Mouse (Mus musculus): ENCODE measurements at regions not wholly inside any gene's neighbourhood (a gene's known extent, or its start where the extent isn't known, plus 50 kb on each side); places are given as distances from the start of the nearest gene placed in this dataset.

DNA sequence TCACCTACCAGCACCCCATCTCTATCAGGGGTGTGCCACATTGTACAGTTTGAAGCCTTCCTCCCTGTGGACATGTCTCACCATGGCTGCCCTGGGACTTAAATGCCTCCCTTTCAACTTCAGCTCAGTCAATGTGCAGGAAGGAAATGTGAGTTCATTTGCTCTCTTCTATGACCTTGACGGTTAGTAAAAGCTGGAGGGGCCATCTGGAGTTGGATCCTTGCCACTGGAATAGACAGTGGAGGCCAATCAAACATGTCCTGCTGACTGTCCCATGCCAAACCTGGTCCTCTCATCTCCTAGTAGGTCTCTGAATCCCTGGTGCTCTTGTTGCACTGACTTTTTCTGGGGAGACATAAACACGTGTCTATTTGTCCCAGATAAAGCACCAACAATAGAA is 220.2 kb downstream of the Abcc12 start:
- no peaks in the 10 kb centered on the region for H3K27me3 ChIP-seq (ENCODE audit: control insufficient read depth, insufficient read depth, low read length)
- H3K36me3 ChIP-seq (replicated peaks; ENCODE audit: control insufficient read depth, insufficient read depth, low read length) = no peaks in the 10 kb centered on the region
- 13% methylated on average over 2 of the region's 2 CpGs for WGBS
- peaks cover 10% of the 10 kb centered on the region for H3K4me1 ChIP-seq (ENCODE audit: control insufficient read depth, insufficient read depth)
- ATAC-seq (ENCODE audit: insufficient read depth, low read depth) (peak; percentile 24; the same call in 1 of the 2 replicates), DNase-seq (ENCODE audit: low spot score) (no peak)
- H3K9ac ChIP-seq (replicated peaks; ENCODE audit: low read depth, low read length) = no peak overlapping the region
- TF ChIP-seq EP300 (IDR thresholded peaks at IDR 0.05; ENCODE audit: low read depth) (no peak), CTCF (IDR thresholded peaks at IDR 0.05; ENCODE audit: low read depth) (no peak)
- H3K4me3 ChIP-seq (ENCODE audit: low read depth, low read length) = no peak overlapping the region
- no peak overlapping the region for H3K27ac ChIP-seq (ENCODE audit: low read depth)
- no peaks in the 10 kb centered on the region for H3K9me3 ChIP-seq (replicated peaks; ENCODE audit: control insufficient read depth, low read length)
- no peak overlapping the region for H3K4me2 ChIP-seq (ENCODE audit: low read depth, low read length)

DNA sequence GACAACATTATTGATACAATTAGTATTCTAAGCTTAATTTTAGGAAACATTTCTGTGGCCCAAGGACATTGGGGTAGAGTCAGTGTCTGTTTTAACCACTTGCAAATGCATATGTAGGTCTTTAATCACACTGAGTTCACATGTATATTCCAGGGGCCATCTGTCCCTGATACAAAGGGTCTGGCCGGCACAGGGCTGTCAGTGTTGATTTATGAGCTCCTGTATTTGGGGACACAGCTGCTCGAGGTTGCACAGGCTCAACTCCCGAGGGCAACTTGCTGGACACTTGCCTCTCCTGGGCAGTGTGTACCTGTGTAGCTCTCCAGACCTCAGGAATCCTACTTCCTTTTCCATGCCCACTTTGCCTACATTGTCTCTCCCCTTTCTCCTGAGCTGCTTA is 221.0 kb downstream of the Abcc12 start:
- no peak for DNase-seq (ENCODE audit: low spot score)

DNA sequence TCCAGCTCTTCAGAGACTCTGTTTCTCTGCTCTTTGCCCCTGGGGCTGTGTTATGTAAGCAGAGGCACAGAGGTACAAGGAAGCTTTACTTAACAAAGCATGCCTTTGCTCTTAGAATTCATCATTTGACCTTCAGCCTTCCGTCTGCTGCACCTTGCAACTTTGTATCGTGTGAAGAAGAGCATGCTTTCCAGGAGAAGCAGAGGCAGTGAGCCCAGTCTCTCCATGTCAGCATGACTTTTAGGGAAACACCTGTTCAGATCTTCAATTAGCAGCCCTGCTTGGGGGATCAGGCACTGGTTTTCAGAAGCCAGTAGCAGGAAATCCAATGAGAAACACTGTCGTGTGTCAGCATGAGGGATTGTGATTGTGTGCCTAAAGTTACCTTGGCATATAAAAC is 226.7 kb downstream of the Abcc12 start:
- no peaks in the 10 kb centered on the region for H3K4me1 ChIP-seq (ENCODE audit: control insufficient read depth, insufficient read depth)
- ATAC-seq (ENCODE audit: insufficient read depth, low read depth) (no peak), DNase-seq (ENCODE audit: low spot score) (no peak)
- no peak overlapping the region for H3K9ac ChIP-seq (replicated peaks; ENCODE audit: low read depth, low read length)
- TF ChIP-seq CTCF (IDR thresholded peaks at IDR 0.05; ENCODE audit: low read depth) (no peak), EP300 (IDR thresholded peaks at IDR 0.05; ENCODE audit: low read depth) (no peak)
- H3K36me3 ChIP-seq (replicated peaks; ENCODE audit: control insufficient read depth, insufficient read depth, low read length) = no peaks in the 10 kb centered on the region
- no peak overlapping the region for H3K4me3 ChIP-seq (ENCODE audit: low read depth, low read length)
- H3K4me2 ChIP-seq (ENCODE audit: low read depth, low read length) = no peak overlapping the region
- no peaks in the 10 kb centered on the region for H3K9me3 ChIP-seq (replicated peaks; ENCODE audit: control insufficient read depth, low read length)
- H3K27me3 ChIP-seq (ENCODE audit: control insufficient read depth, insufficient read depth, low read length) = no peaks in the 10 kb centered on the region
- WGBS = 70% methylated on average over 3 of the region's 3 CpGs
- H3K27ac ChIP-seq (ENCODE audit: low read depth) = no peak overlapping the region

More for the DNA sequence above, 221.0 kb downstream of the Abcc12 start:
- Histone ChIP-seq H3K9me3 (replicated peaks; ENCODE audit: control insufficient read depth, low read length) (no peaks in the 10 kb centered on the region), H3K9ac (replicated peaks; ENCODE audit: low read depth, low read length) (no peak overlapping the region), H3K27ac (ENCODE audit: low read depth) (no peak overlapping the region), H3K27me3 (ENCODE audit: control insufficient read depth, insufficient read depth, low read length) (no peaks in the 10 kb centered on the region), H3K4me2 (ENCODE audit: low read depth, low read length) (no peak overlapping the region), H3K4me1 (ENCODE audit: control insufficient read depth, insufficient read depth) (peaks cover 10% of the 10 kb centered on the region), H3K36me3 (replicated peaks; ENCODE audit: control insufficient read depth, insufficient read depth, low read length) (no peaks in the 10 kb centered on the region), H3K4me3 (ENCODE audit: low read depth, low read length) (no peak overlapping the region)
- 50% methylated on average over 3 of the region's 3 CpGs for WGBS
- ATAC-seq (ENCODE audit: insufficient read depth, low read depth) = no peak
- no peak for TF ChIP-seq CTCF (IDR thresholded peaks at IDR 0.05; ENCODE audit: low read depth)

DNA sequence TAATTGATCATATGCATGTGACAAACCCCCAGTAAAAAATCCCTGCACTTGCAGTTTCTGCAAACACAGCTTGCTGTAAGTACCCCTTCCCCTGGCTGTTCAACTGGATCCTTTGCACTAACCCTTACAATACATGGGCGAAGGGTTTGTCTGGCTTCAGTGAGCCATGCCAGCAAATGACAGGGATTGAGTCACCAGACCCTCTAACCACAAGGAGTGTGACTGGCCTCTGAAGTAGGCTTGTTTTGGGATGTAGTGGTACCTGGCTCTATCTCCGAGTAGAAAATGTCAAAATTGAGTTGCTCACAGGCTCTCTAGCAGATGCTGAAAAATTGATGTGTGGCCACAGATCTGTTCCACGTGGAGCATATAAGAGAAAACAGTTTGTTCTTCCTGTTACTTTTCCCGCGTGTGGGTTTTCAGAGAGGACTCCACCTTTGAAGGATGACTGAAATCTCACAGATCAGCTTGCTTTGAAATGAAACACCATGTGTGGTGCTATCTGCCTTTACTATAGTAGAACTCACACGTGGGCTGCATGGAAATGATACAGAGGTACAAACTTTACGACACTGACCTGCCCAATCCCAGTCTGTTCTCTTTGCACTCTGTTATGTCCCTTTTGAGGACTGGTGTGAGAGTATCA is 228.8 kb downstream of the Abcc12 start:
- DNase-seq (ENCODE audit: low spot score) (no peak), ATAC-seq (ENCODE audit: insufficient read depth, low read depth) (no peak)
- 72% methylated on average over 7 of the region's 7 CpGs for WGBS
- no peak overlapping the region for H3K4me3 ChIP-seq (ENCODE audit: low read depth, low read length)
- no peak overlapping the region for H3K27ac ChIP-seq (ENCODE audit: low read depth)
- H3K4me2 ChIP-seq (ENCODE audit: low read depth, low read length) = no peak overlapping the region
- H3K4me1 ChIP-seq (ENCODE audit: control insufficient read depth, insufficient read depth) = no peaks in the 10 kb centered on the region
- no peaks in the 10 kb centered on the region for H3K36me3 ChIP-seq (replicated peaks; ENCODE audit: control insufficient read depth, insufficient read depth, low read length)
- no peak overlapping the region for H3K9ac ChIP-seq (replicated peaks; ENCODE audit: low read depth, low read length)
- H3K27me3 ChIP-seq (ENCODE audit: control insufficient read depth, insufficient read depth, low read length) = no peaks in the 10 kb centered on the region
- no peak for TF ChIP-seq CTCF (IDR thresholded peaks at IDR 0.05; ENCODE audit: low read depth)
- TF ChIP-seq EP300 (IDR thresholded peaks at IDR 0.05; ENCODE audit: low read depth) = no peak
- peaks cover 16% of the 10 kb centered on the region; the same call in 1 of the 2 replicates for H3K9me3 ChIP-seq (replicated peaks; ENCODE audit: control insufficient read depth, low read length)

DNA sequence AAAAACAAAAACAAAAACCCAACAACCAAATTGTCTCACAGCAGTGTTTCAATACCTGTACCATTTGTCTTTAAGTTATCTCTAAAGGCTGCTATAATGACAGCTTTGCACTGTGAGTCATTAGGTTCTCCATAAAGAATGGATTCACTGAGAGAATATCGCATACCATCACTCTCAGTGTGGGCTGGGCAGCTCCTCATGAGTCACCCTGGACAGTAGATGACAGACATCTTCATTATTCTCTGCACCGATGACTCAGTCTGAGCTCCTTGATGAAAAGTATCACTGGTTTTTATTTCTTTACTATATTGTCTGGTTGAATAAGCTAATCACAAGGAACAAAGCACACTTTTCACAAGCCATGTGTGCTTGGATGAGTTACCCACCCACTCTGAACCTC is 230.4 kb downstream of the Abcc12 start:
- no peak for ATAC-seq (ENCODE audit: insufficient read depth, low read depth)

More for the DNA sequence above, 230.4 kb downstream of the Abcc12 start:
- H3K4me3 ChIP-seq (ENCODE audit: low read depth, low read length) = no peak overlapping the region
- H3K36me3 ChIP-seq (replicated peaks; ENCODE audit: control insufficient read depth, insufficient read depth, low read length) = no peaks in the 10 kb centered on the region
- H3K27me3 ChIP-seq (ENCODE audit: control insufficient read depth, insufficient read depth, low read length) = no peaks in the 10 kb centered on the region
- DNase-seq (ENCODE audit: low spot score) = no peak
- H3K27ac ChIP-seq (ENCODE audit: low read depth) = no peak overlapping the region
- no peaks in the 10 kb centered on the region for H3K4me1 ChIP-seq (ENCODE audit: control insufficient read depth, insufficient read depth)
- TF ChIP-seq CTCF (IDR thresholded peaks at IDR 0.05; ENCODE audit: low read depth) (no peak), EP300 (IDR thresholded peaks at IDR 0.05; ENCODE audit: low read depth) (no peak)
- WGBS = 63% methylated on average over 2 of the region's 2 CpGs
- H3K9me3 ChIP-seq (replicated peaks; ENCODE audit: control insufficient read depth, low read length) = peaks cover 18% of the 10 kb centered on the region; the same call in 1 of the 2 replicates
- no peak overlapping the region for H3K4me2 ChIP-seq (ENCODE audit: low read depth, low read length)
- no peak overlapping the region for H3K9ac ChIP-seq (replicated peaks; ENCODE audit: low read depth, low read length)
